Mouse (Mus musculus): ENCODE measurements around the gene Gm49358.

- TF ChIP-seq POLR2A (IDR thresholded peaks at IDR 0.05; ENCODE audit: borderline replicate concordance, low read depth, low read length) (no peak), CTCF (IDR thresholded peaks at IDR 0.05; ENCODE audit: low read depth, low read length) (no peak)
Observed at GRCm38 (mm10) chr10:86880071-86880806, 116.5 kb downstream of the Gm49358 start.
